Mouse (Mus musculus) brain, embryonic 14.5 days (tissue): ENCODE data around the gene 1810062G17Rik. TPM values are rescaled to one million over a fixed set of nuclear protein-coding genes. Genes with fewer than 3 reads are reported as not detected.

ENCODE experiments used
- DNase-seq: peaks from one replicate; pipeline ENCODE4 v3.0.0-alpha.2; 2011; ENCODE audit warnings: low read depth
- CTCF ChIP-seq: fragments of 200-500 bp; IDR thresholded peaks from 2 replicates; pipeline ENCODE4 v1.5.1; 2012; ENCODE audit warnings: inconsistent platforms, mild to moderate bottlenecking, moderate library complexity, borderline replicate concordance; ENCODE audit not compliant: insufficient read depth, insufficient read length; ENCODE audit errors: extremely low read depth
- POLR2A ChIP-seq: fragments of 200-500 bp; IDR thresholded peaks from 2 replicates; pipeline ENCODE4 v1.6.1; 2012; ENCODE audit warnings: mild to moderate bottlenecking, inconsistent platforms, borderline replicate concordance; ENCODE audit not compliant: poor library complexity, insufficient read depth, insufficient read length, severe bottlenecking; ENCODE audit errors: extremely low read depth
- polyA plus RNA-seq: library from polyadenylated mRNA; depleted of rRNA; stranded (reverse); fragments of >200 nt; gene quantifications from 2 replicates; pipeline ENCODE4 v1.2.3, GENCODE M21; 2012

1810062G17Rik gene
- polyA plus RNA-seq, 1 experiment: 0.37 TPM

- DNase-seq: no peak
- no peak for TF ChIP-seq POLR2A
- no peak for TF ChIP-seq CTCF
Measured at GRCm38 (mm10) chr3:36455566-36455965, 20.2 kb upstream of the 1810062G17Rik start.

- TF ChIP-seq CTCF (no peak), POLR2A (no peak)
Measured at GRCm38 (mm10) chr3:36460717-36461116, 15.0 kb upstream of the 1810062G17Rik start.

DNA sequence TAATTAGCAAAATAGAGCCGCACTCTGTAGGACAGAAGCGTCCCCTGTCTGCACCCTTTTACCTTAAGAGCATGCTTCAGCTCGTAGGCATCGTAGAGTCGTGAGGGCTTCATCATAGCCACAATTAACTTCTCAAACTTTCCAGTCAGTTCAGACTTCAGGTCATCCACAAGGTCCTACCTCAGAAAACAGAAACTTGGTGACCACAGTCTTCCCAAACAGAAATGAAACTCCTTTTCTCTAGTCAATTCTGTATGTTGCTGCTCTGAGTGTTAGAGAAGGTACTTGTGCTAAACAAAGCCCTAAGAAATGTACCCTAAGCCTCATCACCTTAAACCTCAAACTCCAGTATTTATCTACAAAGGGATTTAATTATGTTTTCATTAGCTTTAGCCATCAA lies 13.9 kb upstream of the 1810062G17Rik start:
- TF ChIP-seq CTCF (no peak), POLR2A (no peak)

More at GRCm38 (mm10) chr3:36460717-36461116, 15.0 kb upstream of the 1810062G17Rik start:
- no peak for DNase-seq

GRCm38 (mm10) chr3:36462348-36462747 lies 13.4 kb upstream of the 1810062G17Rik start:
- TF ChIP-seq CTCF (no peak), POLR2A (no peak)
- no peak for DNase-seq

More for the DNA sequence above, 13.9 kb upstream of the 1810062G17Rik start:
- no peak for DNase-seq

GRCm38 (mm10) chr3:36465538-36465937 lies 10.2 kb upstream of the 1810062G17Rik start:
- no peak for DNase-seq
- no peak for TF ChIP-seq CTCF
- TF ChIP-seq POLR2A: no peak

- no peak for DNase-seq
- TF ChIP-seq CTCF (no peak), POLR2A (no peak)
Measured at GRCm38 (mm10) chr3:36467632-36468031, 8.1 kb upstream of the 1810062G17Rik start.

DNA sequence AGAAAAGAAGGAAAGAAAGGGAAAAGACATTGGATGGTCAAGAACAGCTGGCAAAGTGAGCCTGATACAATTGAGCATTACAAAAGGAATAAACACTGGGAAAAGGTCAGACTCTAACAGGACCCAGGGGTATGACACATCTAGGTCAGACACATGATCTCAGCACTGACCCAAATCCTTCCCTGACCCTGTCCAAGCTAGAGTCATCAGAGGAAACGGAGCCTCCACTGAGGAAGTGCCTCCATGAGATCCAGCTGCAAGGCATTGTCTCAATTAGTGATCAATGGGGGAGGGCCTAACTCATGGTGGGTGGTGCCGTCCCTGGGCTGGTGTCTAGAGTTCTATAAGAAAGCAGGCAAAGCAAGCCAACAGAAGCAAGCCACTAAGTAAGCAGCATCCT lies 6.9 kb upstream of the 1810062G17Rik start:
- TF ChIP-seq CTCF (no peak), POLR2A (no peak)
- DNase-seq: no peak

- DNase-seq: no peak
- TF ChIP-seq CTCF (no peak), POLR2A (no peak)
Measured at GRCm38 (mm10) chr3:36471856-36472255, 3.9 kb upstream of the 1810062G17Rik start.

DNA sequence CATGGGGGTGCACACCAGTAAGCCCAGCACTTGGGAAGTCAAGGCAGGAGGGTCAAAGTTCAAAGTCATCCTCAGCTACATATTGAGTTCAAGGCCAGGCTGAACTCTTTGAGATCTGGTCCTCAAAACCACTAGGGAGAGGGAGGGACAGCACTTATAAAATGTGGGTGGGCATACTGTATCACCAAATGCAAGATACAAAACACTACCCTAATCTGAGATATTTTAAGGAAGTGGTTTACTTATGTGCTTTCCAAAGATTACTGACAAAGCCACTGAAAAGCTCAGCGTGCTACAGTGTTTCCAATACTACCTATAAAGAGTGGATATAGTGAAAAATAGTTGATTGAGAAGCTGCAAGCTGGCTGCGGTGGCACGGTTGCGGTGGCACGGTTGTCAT lies 2.5 kb upstream of the 1810062G17Rik start:
- TF ChIP-seq POLR2A: no peak
- TF ChIP-seq CTCF: no peak
- no peak for DNase-seq

GRCm38 (mm10) chr3:36474421-36474820 lies 1.3 kb upstream of the 1810062G17Rik start:
- no peak for TF ChIP-seq POLR2A
- no peak for TF ChIP-seq CTCF
- DNase-seq: no peak

DNA sequence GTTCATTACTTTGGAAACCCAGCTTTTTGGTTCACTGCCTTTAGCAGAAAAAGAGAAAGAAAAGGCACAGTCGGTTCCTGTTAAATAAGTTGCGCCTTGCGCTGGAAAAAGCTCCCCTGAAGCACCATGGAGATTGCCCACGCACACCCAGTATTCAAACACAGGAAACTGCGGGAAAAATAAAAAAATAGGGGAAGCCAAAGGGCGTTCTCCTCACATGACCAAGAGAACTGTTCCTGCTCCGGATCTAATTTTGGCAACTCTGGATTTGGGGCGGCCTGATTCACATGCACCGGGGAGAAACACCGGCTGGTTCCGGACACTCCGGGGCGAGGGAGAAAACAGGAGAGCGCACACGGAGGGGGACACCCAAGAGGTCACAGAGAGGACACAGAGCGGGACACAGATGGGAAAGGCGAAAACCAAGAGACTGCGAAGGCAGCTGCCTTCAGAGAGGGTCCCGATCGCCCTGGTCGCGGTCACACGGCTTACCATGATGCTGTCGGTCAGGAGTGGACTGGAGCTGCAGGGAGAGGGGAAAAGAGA lies 726 bp upstream of the 1810062G17Rik start:
- TF ChIP-seq POLR2A (no peak), CTCF (no peak)
- no peak for DNase-seq

DNA sequence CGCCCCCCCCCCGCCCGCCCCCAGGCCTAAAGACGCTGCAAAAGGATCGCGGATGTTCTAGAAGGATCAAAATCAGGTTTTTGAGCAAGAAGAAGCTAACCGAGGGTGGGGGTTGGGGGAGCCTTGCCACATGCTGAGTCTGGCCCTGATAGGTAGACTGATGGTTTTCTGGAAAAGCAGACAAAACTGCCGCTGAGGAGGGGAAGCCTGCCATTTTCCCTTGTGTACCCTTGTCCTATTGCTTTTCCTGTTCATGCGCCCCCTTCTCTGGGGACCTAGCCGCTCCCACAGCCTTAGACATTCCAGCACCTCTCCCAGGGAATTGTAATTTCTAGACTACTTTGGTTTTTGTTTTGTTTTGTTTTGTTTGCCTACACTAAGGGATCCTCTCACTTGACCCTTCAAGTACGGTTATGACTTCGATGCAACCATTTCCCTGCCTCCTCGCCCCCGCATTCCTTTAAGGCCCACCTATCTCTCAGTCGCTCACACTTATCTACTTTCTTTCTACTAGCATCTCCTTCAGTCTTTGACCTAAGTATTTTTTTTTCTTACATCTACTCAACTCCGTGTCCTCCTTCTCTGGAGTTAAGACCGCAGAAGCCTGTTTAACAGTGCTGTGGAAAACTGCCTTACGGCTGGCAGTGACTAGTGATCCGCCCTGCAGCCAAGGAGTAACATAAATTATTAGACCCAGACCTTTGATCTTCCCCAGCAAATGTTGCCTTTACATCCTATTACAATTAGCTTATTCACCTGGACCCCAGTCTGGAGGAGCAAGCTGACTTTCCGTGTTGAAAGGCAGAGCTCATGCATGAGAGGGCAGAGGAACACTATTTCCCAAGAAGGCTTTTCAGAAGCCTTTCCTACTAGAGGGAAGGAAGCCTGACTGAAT lies 771 bp downstream of the 1810062G17Rik start:
- TF ChIP-seq POLR2A: no peak
- no peak for TF ChIP-seq CTCF

GRCm38 (mm10) chr3:36478776-36479175 lies 3.0 kb downstream of the 1810062G17Rik start:
- DNase-seq: no peak
- no peak for TF ChIP-seq CTCF
- no peak for TF ChIP-seq POLR2A

More for the DNA sequence above, 771 bp downstream of the 1810062G17Rik start:
- no peak for DNase-seq
